Mouse (Mus musculus): ENCODE measurements at regions not wholly inside any gene's neighbourhood (a gene's known extent, or its start where the extent isn't known, plus 50 kb on each side); places are given as distances from the start of the nearest gene placed in this dataset.

GRCm38 (mm10) chr13:110865902-110866512 lies 388.8 kb upstream of the Actbl2 start:
- Histone ChIP-seq H3K36me3 (replicated peaks; ENCODE audit: control insufficient read depth, insufficient read depth, low read depth) (no peaks in the 10 kb centered on the region), H3K4me2 (ENCODE audit: low read depth) (no peak overlapping the region), H3K4me1 (replicated peaks; ENCODE audit: control insufficient read depth in 2 of 2, insufficient read depth in 2 of 2, low read length in 1 of 2) (no peaks in the 10 kb centered on the region), H3K27ac (no peak overlapping the region), H3K9ac (replicated peaks) (no peak overlapping the region), H3K27me3 (ENCODE audit: control insufficient read depth, insufficient read depth, low read length) (no peaks in the 10 kb centered on the region), H3K4me3 (ENCODE audit: insufficient read depth in 1 of 2, low read depth in 2 of 2, low read length in 2 of 2) (no peak overlapping the region), H3K9me3 (ENCODE audit: control insufficient read depth, low read length) (no peaks in the 10 kb centered on the region)
- 45% methylated on average over 4 of the region's 4 CpGs for WGBS (ENCODE audit: insufficient replicate concordance)
- no peak for TF ChIP-seq EP300 (IDR thresholded peaks at IDR 0.05; ENCODE audit: low read depth)
- no peak for TF ChIP-seq CTCF (IDR thresholded peaks at IDR 0.05; ENCODE audit: low read depth)
- ATAC-seq (ENCODE audit: insufficient read depth) (no peak), DNase-seq (ENCODE audit: low read depth in 3 of 3, low spot score in 3 of 3) (no peak)

GRCm38 (mm10) chr13:110866713-110867112 lies 388.1 kb upstream of the Actbl2 start:
- ATAC-seq (ENCODE audit: insufficient read depth) (no peak), DNase-seq (ENCODE audit: low read depth in 3 of 3, low spot score in 3 of 3) (no peak)
- Histone ChIP-seq H3K4me1 (replicated peaks; ENCODE audit: control insufficient read depth in 2 of 2, insufficient read depth in 2 of 2, low read length in 1 of 2) (no peaks in the 10 kb centered on the region), H3K9ac (replicated peaks) (no peak overlapping the region), H3K4me3 (ENCODE audit: insufficient read depth in 1 of 2, low read depth in 2 of 2, low read length in 2 of 2) (no peak overlapping the region), H3K27ac (no peak overlapping the region), H3K36me3 (replicated peaks; ENCODE audit: control insufficient read depth, insufficient read depth, low read depth) (no peaks in the 10 kb centered on the region), H3K4me2 (ENCODE audit: low read depth) (no peak overlapping the region), H3K27me3 (ENCODE audit: control insufficient read depth, insufficient read depth, low read length) (no peaks in the 10 kb centered on the region), H3K9me3 (ENCODE audit: control insufficient read depth, low read length) (no peaks in the 10 kb centered on the region)
- TF ChIP-seq CTCF (IDR thresholded peaks at IDR 0.05; ENCODE audit: low read depth) (no peak), EP300 (IDR thresholded peaks at IDR 0.05; ENCODE audit: low read depth) (no peak)
- 21% methylated on average over 2 of the region's 2 CpGs for WGBS (ENCODE audit: insufficient replicate concordance)

- H3K9me3 ChIP-seq (ENCODE audit: control insufficient read depth, low read length), result no peaks in the 10 kb centered on the region
- TF ChIP-seq EP300 (IDR thresholded peaks at IDR 0.05; ENCODE audit: low read depth) (no peak), CTCF (IDR thresholded peaks at IDR 0.05; ENCODE audit: low read depth) (no peak)
- no peak for DNase-seq (ENCODE audit: low read depth in 3 of 3, low spot score in 3 of 3)
- H3K4me2 ChIP-seq (ENCODE audit: low read depth), result no peak overlapping the region
- H3K27ac ChIP-seq, result no peak overlapping the region
- H3K36me3 ChIP-seq (replicated peaks; ENCODE audit: control insufficient read depth, insufficient read depth, low read depth), result no peaks in the 10 kb centered on the region
- WGBS (ENCODE audit: insufficient replicate concordance), result 49% methylated on average over 4 of the region's 4 CpGs
- no peaks in the 10 kb centered on the region for H3K4me1 ChIP-seq (replicated peaks; ENCODE audit: control insufficient read depth in 2 of 2, insufficient read depth in 2 of 2, low read length in 1 of 2)
- ATAC-seq (ENCODE audit: insufficient read depth), result no peak
- no peak overlapping the region for H3K9ac ChIP-seq (replicated peaks)
- no peaks in the 10 kb centered on the region for H3K27me3 ChIP-seq (ENCODE audit: control insufficient read depth, insufficient read depth, low read length)
- no peak overlapping the region for H3K4me3 ChIP-seq (ENCODE audit: insufficient read depth in 1 of 2, low read depth in 2 of 2, low read length in 2 of 2)
These were observed 383.6 kb upstream of the Actbl2 start for GRCm38 (mm10) chr13:110871125-110871775.

- Histone ChIP-seq H3K4me2 (ENCODE audit: low read depth) (no peak overlapping the region), H3K9me3 (ENCODE audit: control insufficient read depth, low read length) (no peaks in the 10 kb centered on the region), H3K4me3 (ENCODE audit: insufficient read depth in 1 of 2, low read depth in 2 of 2, low read length in 2 of 2) (no peak overlapping the region), H3K36me3 (replicated peaks; ENCODE audit: control insufficient read depth, insufficient read depth, low read depth) (no peaks in the 10 kb centered on the region), H3K9ac (replicated peaks) (no peak overlapping the region), H3K4me1 (replicated peaks; ENCODE audit: control insufficient read depth in 2 of 2, insufficient read depth in 2 of 2, low read length in 1 of 2) (no peaks in the 10 kb centered on the region), H3K27ac (no peak overlapping the region), H3K27me3 (ENCODE audit: control insufficient read depth, insufficient read depth, low read length) (no peaks in the 10 kb centered on the region)
- ATAC-seq (ENCODE audit: insufficient read depth), result no peak
- WGBS (ENCODE audit: insufficient replicate concordance), result 55% methylated on average over 1 of the region's 1 CpGs
- TF ChIP-seq CTCF (IDR thresholded peaks at IDR 0.05; ENCODE audit: low read depth), result no peak
- no peak for TF ChIP-seq EP300 (IDR thresholded peaks at IDR 0.05; ENCODE audit: low read depth)
- DNase-seq (ENCODE audit: low read depth in 3 of 3, low spot score in 3 of 3), result no peak
These were observed 383.1 kb upstream of the Actbl2 start for GRCm38 (mm10) chr13:110871776-110872135.

GRCm38 (mm10) chr13:110881573-110881972 lies 373.2 kb upstream of the Actbl2 start:
- H3K4me1 ChIP-seq (replicated peaks; ENCODE audit: control insufficient read depth in 2 of 2, insufficient read depth in 2 of 2, low read length in 1 of 2), result no peaks in the 10 kb centered on the region
- TF ChIP-seq EP300 (IDR thresholded peaks at IDR 0.05; ENCODE audit: low read depth) (no peak), CTCF (IDR thresholded peaks at IDR 0.05; ENCODE audit: low read depth) (no peak)
- H3K36me3 ChIP-seq (replicated peaks; ENCODE audit: control insufficient read depth, insufficient read depth, low read depth), result no peaks in the 10 kb centered on the region
- no peak overlapping the region for H3K4me3 ChIP-seq (ENCODE audit: insufficient read depth in 1 of 2, low read depth in 2 of 2, low read length in 2 of 2)
- ATAC-seq (ENCODE audit: insufficient read depth) (no peak), DNase-seq (ENCODE audit: low read depth in 3 of 3, low spot score in 3 of 3) (no peak)
- WGBS (ENCODE audit: insufficient replicate concordance), result 50% methylated on average over 3 of the region's 3 CpGs
- no peak overlapping the region for H3K4me2 ChIP-seq (ENCODE audit: low read depth)
- H3K9ac ChIP-seq (replicated peaks), result no peak overlapping the region
- H3K27ac ChIP-seq, result no peak overlapping the region
- H3K27me3 ChIP-seq (ENCODE audit: control insufficient read depth, insufficient read depth, low read length), result no peaks in the 10 kb centered on the region
- H3K9me3 ChIP-seq (ENCODE audit: control insufficient read depth, low read length), result no peaks in the 10 kb centered on the region
